Mouse (Mus musculus) hindbrain, postnatal 0 days (tissue): Measurements from ENCODE around the gene Ppia. TPM values are rescaled to one million over a fixed set of nuclear protein-coding genes. Genes with fewer than 3 reads are reported as not detected.
A peak's percentile ranks its signal among the peaks of the same experiment; 100 is the strongest.
"Not testable (repeated sequence)": the region's sequence is repeated elsewhere in the genome, so short reads cannot be mapped to it uniquely, and the experiment has no call there.

ENCODE experiments used
- ATAC-seq: fragments of 200-750 bp; cut with Nextera tagmentation; 2 replicates; pipeline ENCODE4 v1.8.0; 2017; ENCODE audit warnings: mild to moderate bottlenecking, moderate TSS enrichment, moderate library complexity
- DNase-seq: peaks from one replicate; pipeline ENCODE4 v3.0.0-alpha.2; 2015; ENCODE audit warnings: low spot score
- H3K27ac ChIP-seq: fragments of 300-500 bp; sonication (generic); 2 replicates; pipeline ENCODE4 v1.5.1; 2014; ENCODE audit warnings: mild to moderate bottlenecking
- H3K27me3 ChIP-seq: fragments of 300-500 bp; sonication (generic); 2 replicates; pipeline ENCODE4 v1.6.1; 2014; ENCODE audit warnings: low read length, mixed read lengths; ENCODE audit not compliant: insufficient read depth
- H3K36me3 ChIP-seq: fragments of 300-500 bp; sonication (generic); 2 replicates; pipeline ENCODE4 v1.6.1; 2014; ENCODE audit warnings: low read length, mixed read lengths; ENCODE audit not compliant: insufficient read depth
- H3K4me1 ChIP-seq: fragments of 300-500 bp; sonication (generic); 2 replicates; pipeline ENCODE4 v1.6.1; 2014; ENCODE audit warnings: antibody characterized with exemption, low read length, mixed read lengths; ENCODE audit not compliant: insufficient read depth
- H3K4me2 ChIP-seq: fragments of 300-500 bp; sonication (generic); 2 replicates; pipeline ENCODE4 v1.6.1; 2014; ENCODE audit warnings: low read depth, mild to moderate bottlenecking, low read length, moderate library complexity, mixed read lengths
- H3K4me3 ChIP-seq: fragments of 300-500 bp; sonication (generic); 2 replicates; pipeline ENCODE4 v1.5.1; 2014; ENCODE audit warnings: low read length
- H3K9ac ChIP-seq: fragments of 300-500 bp; sonication (generic); replicated peaks from 2 replicates; pipeline ENCODE4 v1.6.1; 2014; ENCODE audit warnings: mild to moderate bottlenecking, low read length, moderate library complexity, mixed read lengths
- H3K9me3 ChIP-seq: fragments of 300-500 bp; sonication (generic); 2 replicates; pipeline ENCODE4 v1.6.1; 2016; ENCODE audit warnings: low read length, mixed read lengths
- CTCF ChIP-seq: IDR thresholded peaks from 2 replicates; pipeline ENCODE4 v1.5.1; 2016; ENCODE audit warnings: antibody characterized with exemption, control low read depth, low read depth
- WGBS: fragments of 180-500 bp; shearing (Covaris S2); extraction: QIAGEN DNeasy Blood & Tissue Kit; methylation state at CpG from one replicate; pipeline ENCODE4 v1.1.7; 2014; 5-methylcytosine and 5-hydroxymethylcytosine counted together
- polyA plus RNA-seq: library from polyadenylated mRNA; unstranded; fragments of >200 nt; fragmentation: Nextera tagmentation; extraction: Ambion mirVana; gene quantifications from 2 replicates; pipeline ENCODE4 v1.2.1, GENCODE M21; 2015
- total RNA-seq: library from RNA; depleted of rRNA; stranded (reverse); fragments of >200 nt; gene quantifications from 2 replicates; pipeline ENCODE4 v1.2.3, GENCODE M21; 2014

Ppia gene
- total and polyA plus RNA-seq, 2 experiments from 2014 or later: 2,267 to 5,475 TPM

- WGBS: 27% methylated on average over 2 of the region's 2 CpGs
- ATAC-seq (no peak), DNase-seq (no peak)
- Histone ChIP-seq H3K9me3 (no peaks in the 10 kb centered on the region), H3K27ac (peak overlapping the region; percentile 98), H3K4me2 (peak overlapping the region; percentile 89), H3K4me1 (peaks cover 9% of the 10 kb centered on the region), H3K27me3 (no peaks in the 10 kb centered on the region), H3K36me3 (peaks cover 19% of the 10 kb centered on the region), H3K9ac (peak overlapping the region; percentile 98), H3K4me3 (peak overlapping the region; percentile 90)
- no peak for TF ChIP-seq CTCF
These were observed 1.8 kb downstream of the Ppia start for GRCm38 (mm10) chr11:6417069-6417468.

GRCm38 (mm10) chr11:6417490-6417889 is 2.2 kb downstream of the Ppia start:
- no peaks in the 10 kb centered on the region for H3K9me3 ChIP-seq
- peaks cover 9% of the 10 kb centered on the region for H3K4me1 ChIP-seq
- ATAC-seq: no peak
- H3K27me3 ChIP-seq: no peaks in the 10 kb centered on the region
- no peak for DNase-seq
- H3K4me3 ChIP-seq: peak overlapping the region; percentile 90
- H3K27ac ChIP-seq: no peak overlapping the region
- H3K4me2 ChIP-seq: peak overlapping the region; percentile 89
- no peak for TF ChIP-seq CTCF
- peaks cover 19% of the 10 kb centered on the region for H3K36me3 ChIP-seq
- H3K9ac ChIP-seq: 0 out of 2 replicates have a peak overlapping the region, but pooled peaks have one; percentile 98

GRCm38 (mm10) chr11:6418751-6419150 is 3.5 kb downstream of the Ppia start:
- 80% methylated on average over 5 of the region's 5 CpGs for WGBS
- Histone ChIP-seq H3K36me3 (peaks cover 22% of the 10 kb centered on the region), H3K27ac (no peak overlapping the region), H3K9ac (no peak overlapping the region), H3K9me3 (no peaks in the 10 kb centered on the region), H3K4me1 (peaks cover 9% of the 10 kb centered on the region), H3K27me3 (no peaks in the 10 kb centered on the region), H3K4me2 (0 out of 2 replicates have a peak overlapping the region, but pooled peaks have one; percentile 89), H3K4me3 (no peak overlapping the region)
- no peak for TF ChIP-seq CTCF
- no peak for ATAC-seq
- DNase-seq: no peak

- H3K36me3 ChIP-seq: peaks cover 22% of the 10 kb centered on the region
- ATAC-seq: not testable (repeated sequence)
These were observed 3.9 kb downstream of the Ppia start for GRCm38 (mm10) chr11:6419156-6419555.

GRCm38 (mm10) chr11:6420283-6420703 is 5.0 kb downstream of the Ppia start:
- DNase-seq (no peak), ATAC-seq (no peak)
- 31% methylated on average over 1 of the region's 1 CpGs for WGBS
- Histone ChIP-seq H3K9ac (no peak overlapping the region), H3K27ac (no peak overlapping the region), H3K4me2 (no peak overlapping the region), H3K9me3 (no peaks in the 10 kb centered on the region), H3K36me3 (peaks cover 28% of the 10 kb centered on the region), H3K4me3 (no peak overlapping the region), H3K27me3 (no peaks in the 10 kb centered on the region), H3K4me1 (peaks cover 9% of the 10 kb centered on the region)
- TF ChIP-seq CTCF: no peak

More at GRCm38 (mm10) chr11:6419156-6419555, 3.9 kb downstream of the Ppia start:
- DNase-seq, H3K4me2 ChIP-seq, H3K4me3 ChIP-seq, H3K27me3 ChIP-seq, H3K27ac ChIP-seq, H3K4me1 ChIP-seq, H3K9ac ChIP-seq, H3K9me3 ChIP-seq: not testable (repeated sequence)
- 43% methylated on average over 3 of the region's 4 CpGs for WGBS

- no peak for DNase-seq
- H3K9me3 ChIP-seq: no peaks in the 10 kb centered on the region
- no peak overlapping the region for H3K4me3 ChIP-seq
- H3K27me3 ChIP-seq: no peaks in the 10 kb centered on the region
- no peak overlapping the region for H3K4me2 ChIP-seq
- 64% methylated on average over 2 of the region's 2 CpGs for WGBS
- TF ChIP-seq CTCF: no peak
- peaks cover 9% of the 10 kb centered on the region for H3K4me1 ChIP-seq
- no peak overlapping the region for H3K27ac ChIP-seq
- H3K9ac ChIP-seq: no peak overlapping the region
- no peak for ATAC-seq
- H3K36me3 ChIP-seq: peaks cover 28% of the 10 kb centered on the region
These were observed 5.6 kb downstream of the Ppia start for GRCm38 (mm10) chr11:6420722-6421350.

- Histone ChIP-seq H3K4me2 (no peak overlapping the region), H3K4me3 (no peak overlapping the region), H3K36me3 (peaks cover 27% of the 10 kb centered on the region), H3K9ac (no peak overlapping the region), H3K27ac (no peak overlapping the region), H3K27me3 (no peaks in the 10 kb centered on the region), H3K9me3 (no peaks in the 10 kb centered on the region), H3K4me1 (no peaks in the 10 kb centered on the region)
- ATAC-seq: no peak
- WGBS: 91% methylated on average over 7 of the region's 7 CpGs
- no peak for DNase-seq
- no peak for TF ChIP-seq CTCF
These were observed 14.9 kb downstream of the Ppia start for GRCm38 (mm10) chr11:6430186-6430585.
